Mouse (Mus musculus) forebrain, embryonic 10.5 days (tissue): ENCODE data around the gene Fbxw13. TPM values are rescaled to one million over a fixed set of nuclear protein-coding genes. Genes with fewer than 3 reads are reported as not detected.
"Not testable (repeated sequence)": the region's sequence is repeated elsewhere in the genome, so short reads cannot be mapped to it uniquely, and the experiment has no call there.

Source experiments
- DNase-seq: peaks from one replicate; pipeline ENCODE4 v3.0.0-alpha.2; 2017; ENCODE audit warnings: low spot score; ENCODE audit errors: extremely low spot score
- H3K27ac ChIP-seq: fragments of 300-500 bp; sonication (generic); 2 replicates; pipeline ENCODE4 v1.5.1; 2016; ENCODE audit warnings: mild to moderate bottlenecking
- H3K27me3 ChIP-seq: fragments of 300-500 bp; sonication (generic); 2 replicates; pipeline ENCODE4 v1.6.1; 2016; ENCODE audit warnings: mild to moderate bottlenecking; ENCODE audit not compliant: poor library complexity, severe bottlenecking
- H3K36me3 ChIP-seq: fragments of 300-500 bp; sonication (generic); replicated peaks from 2 replicates; pipeline ENCODE4 v1.6.1; 2016; ENCODE audit warnings: mild to moderate bottlenecking, moderate library complexity
- H3K4me1 ChIP-seq: fragments of 300-500 bp; sonication (generic); 2 replicates; pipeline ENCODE4 v1.6.1; 2016
- H3K4me3 ChIP-seq: fragments of 300-500 bp; sonication (generic); 2 replicates; pipeline ENCODE4 v1.5.1; 2016; ENCODE audit warnings: mild to moderate bottlenecking, moderate library complexity
- H3K9me3 ChIP-seq: fragments of 300-500 bp; sonication (generic); 2 replicates; pipeline ENCODE4 v1.6.1; 2016; ENCODE audit warnings: mild to moderate bottlenecking, moderate library complexity
- WGBS: fragments of 180-500 bp; shearing (Covaris S2); methylation state at CpG from one replicate; pipeline ENCODE4 v1.1.7; 2016; 5-methylcytosine and 5-hydroxymethylcytosine counted together
- polyA plus RNA-seq: library from polyadenylated mRNA; unstranded; fragments of >200 nt; fragmentation: Nextera tagmentation; extraction: Ambion mirVana; gene quantifications from 2 replicates; pipeline ENCODE4 v1.2.1, GENCODE M21; 2016

Gene Fbxw13
- not detected in 2 replicates for polyA plus RNA-seq

DNA sequence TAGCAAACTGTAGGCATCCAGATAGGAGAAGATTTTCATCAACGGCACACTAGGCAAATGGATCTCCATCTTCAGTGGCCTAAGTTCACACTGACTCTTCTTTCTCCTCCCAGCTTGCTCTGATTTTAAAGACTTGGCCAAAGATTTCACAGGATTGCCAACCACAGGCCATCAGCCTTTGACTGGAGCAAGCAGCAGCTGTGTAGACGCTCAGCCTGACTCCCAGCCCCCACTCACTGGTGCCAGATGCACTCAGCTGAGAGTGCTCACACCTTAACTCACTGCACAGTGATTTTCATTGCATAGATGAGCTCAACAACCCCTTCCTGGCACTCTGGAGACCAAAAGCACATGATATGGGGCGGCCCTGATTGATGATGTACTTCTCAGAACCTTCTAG lies at the start of gene Fbxw13:
TSS of gene Fbxw13 (minus strand) at position 101 of the 400 bp plus-strand sequence.
- not testable (repeated sequence) for DNase-seq, H3K4me3 ChIP-seq, H3K4me1 ChIP-seq, H3K36me3 ChIP-seq, H3K27me3 ChIP-seq, H3K27ac ChIP-seq, H3K9me3 ChIP-seq
- 82% methylated on average over 3 of the region's 3 CpGs for WGBS

- Histone ChIP-seq H3K4me1 (no peaks in the 10 kb centered on the region), H3K9me3 (no peaks in the 10 kb centered on the region), H3K36me3 (no peaks in the 10 kb centered on the region), H3K4me3 (no peak within 1 kb of the TSS), H3K27ac (no peak within 1 kb of the TSS), H3K27me3 (no peaks in the 10 kb centered on the region)
- DNase-seq: no peak
- 89% methylated on average over 1 of the region's 1 CpGs for WGBS
Measured at GRCm38 (mm10) chr9:109234654-109235053, 38.9 kb upstream of the Fbxw13 start, which contains the start of gene Fbxw20. Gene Fbxw20, minus strand, starts transcription at chr9:109234754.

DNA sequence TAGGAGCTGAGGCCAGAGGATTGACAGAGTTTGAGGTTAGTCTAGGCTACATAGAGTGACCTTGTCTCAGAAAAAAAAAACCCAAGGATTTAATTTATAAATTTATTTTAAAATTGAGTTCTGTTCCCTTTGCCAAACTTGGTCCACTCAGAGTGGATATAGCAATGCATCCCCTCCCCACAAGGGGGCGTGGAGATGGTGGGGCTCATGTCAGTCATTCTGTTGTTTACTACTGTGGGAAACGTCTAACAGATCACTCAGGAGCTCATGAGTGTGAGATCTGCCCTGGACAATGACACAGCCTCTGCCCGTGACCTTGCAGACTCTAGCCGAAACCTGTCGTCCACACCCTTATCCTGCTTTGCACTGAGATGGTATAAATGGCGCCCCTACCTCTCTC lies 22.7 kb upstream of the Fbxw13 start:
- no peaks in the 10 kb centered on the region for H3K4me1 ChIP-seq
- H3K9me3 ChIP-seq: no peaks in the 10 kb centered on the region
- no peaks in the 10 kb centered on the region for H3K36me3 ChIP-seq
- 72% methylated on average over 6 of the region's 6 CpGs for WGBS
- H3K4me3 ChIP-seq: no peak overlapping the region
- H3K27me3 ChIP-seq: no peaks in the 10 kb centered on the region
- no peak for DNase-seq
- no peak overlapping the region for H3K27ac ChIP-seq

DNA sequence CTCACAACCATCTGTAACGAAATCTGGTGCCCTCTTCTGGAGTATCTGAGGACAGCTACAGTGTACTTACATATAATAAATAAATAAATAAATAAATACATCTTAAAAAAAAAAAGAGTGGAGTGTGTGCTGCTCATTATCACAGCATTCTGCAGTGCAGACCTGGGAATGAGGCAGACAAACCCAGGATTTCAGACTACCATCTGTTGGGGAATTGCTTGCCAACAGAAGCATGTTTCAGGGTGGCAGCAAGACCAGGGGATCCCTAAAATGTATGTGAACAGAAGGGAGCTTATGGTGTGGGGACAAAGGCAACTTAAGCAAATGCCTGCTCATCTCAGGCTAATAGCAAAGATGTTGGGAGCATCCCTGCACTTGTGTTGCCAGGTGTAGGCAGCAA lies 5.6 kb upstream of the Fbxw13 start:
- not testable (repeated sequence) for H3K4me1 ChIP-seq, H3K36me3 ChIP-seq, H3K4me3 ChIP-seq, H3K27me3 ChIP-seq, H3K27ac ChIP-seq, H3K9me3 ChIP-seq, DNase-seq
- WGBS: 73% methylated on average over 1 of the region's 1 CpGs

GRCm38 (mm10) chr9:109200349-109200748 lies 4.6 kb upstream of the Fbxw13 start:
- H3K27ac ChIP-seq: no peak overlapping the region
- no peaks in the 10 kb centered on the region for H3K27me3 ChIP-seq
- H3K4me1 ChIP-seq: no peaks in the 10 kb centered on the region
- H3K4me3 ChIP-seq: no peak overlapping the region
- no peak for DNase-seq
- 93% methylated on average over 1 of the region's 1 CpGs for WGBS
- H3K9me3 ChIP-seq: no peaks in the 10 kb centered on the region
- H3K36me3 ChIP-seq: no peaks in the 10 kb centered on the region

DNA sequence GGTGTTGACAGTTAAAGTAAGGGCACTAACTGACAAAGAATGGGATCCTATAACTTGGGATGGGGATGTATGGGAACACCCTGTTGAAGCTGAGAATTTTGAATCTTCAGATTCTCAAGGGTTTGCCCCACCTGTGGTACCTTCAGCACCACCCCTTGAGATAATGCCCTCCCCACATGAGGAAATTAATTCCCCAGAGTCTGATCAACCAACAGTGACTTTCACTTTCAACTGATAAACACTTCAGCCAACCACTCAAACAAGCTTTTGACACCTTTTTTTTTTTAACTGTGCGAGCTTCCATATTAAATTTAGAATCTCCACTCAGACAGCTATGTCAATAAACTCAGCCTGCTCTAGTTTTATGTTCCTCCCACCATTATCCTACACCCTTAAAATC lies 3.6 kb upstream of the Fbxw13 start:
- H3K27me3 ChIP-seq: no peaks in the 10 kb centered on the region
- no peak overlapping the region for H3K27ac ChIP-seq
- no peaks in the 10 kb centered on the region for H3K36me3 ChIP-seq
- WGBS: 83% methylated on average over 1 of the region's 1 CpGs
- no peak for DNase-seq
- no peaks in the 10 kb centered on the region for H3K4me1 ChIP-seq
- no peak overlapping the region for H3K4me3 ChIP-seq
- H3K9me3 ChIP-seq: no peaks in the 10 kb centered on the region

DNA sequence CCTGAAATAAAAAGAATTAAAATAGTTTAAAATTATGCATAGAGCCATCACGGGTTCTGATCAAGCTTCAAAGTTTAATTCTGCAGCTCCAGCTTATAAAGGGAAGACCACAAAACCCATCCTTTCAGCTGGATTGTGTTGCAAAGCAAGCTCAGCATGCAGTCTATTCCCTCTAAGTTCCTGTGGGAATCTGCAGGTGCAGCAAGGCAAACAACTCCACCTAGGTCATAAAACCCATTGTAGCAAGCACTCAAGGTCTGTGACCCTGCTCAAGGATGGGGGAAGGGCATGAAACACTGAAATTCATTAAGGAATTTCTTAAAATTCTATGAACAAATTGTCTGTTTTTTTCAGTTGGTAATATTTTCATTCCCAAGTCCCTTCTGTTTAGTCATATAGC lies 18.6 kb downstream of the Fbxw13 start:
- no peak for DNase-seq
- no peaks in the 10 kb centered on the region for H3K4me1 ChIP-seq
- WGBS: 81% methylated on average over 1 of the region's 1 CpGs

DNA sequence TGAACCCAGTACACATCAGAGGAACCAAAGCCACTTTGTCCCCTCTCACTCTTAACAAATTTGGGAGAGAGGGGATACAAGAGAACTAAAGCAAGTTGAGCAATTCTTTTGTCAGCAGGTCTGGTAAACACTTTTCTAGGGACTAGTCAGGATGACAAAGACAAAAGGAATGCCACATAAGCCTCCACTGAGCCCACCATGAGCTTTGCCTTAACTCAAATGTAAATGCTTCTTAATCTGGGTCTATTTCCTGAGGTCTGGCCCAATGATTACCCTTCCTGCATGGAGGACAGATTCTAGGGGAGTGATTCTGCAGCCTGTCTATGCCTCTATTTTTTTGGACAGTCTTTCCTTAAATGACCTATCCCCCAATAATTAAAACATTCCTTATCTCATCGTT lies 19.5 kb downstream of the Fbxw13 start:
- Histone ChIP-seq H3K36me3 (no peaks in the 10 kb centered on the region), H3K27me3 (no peaks in the 10 kb centered on the region), H3K9me3 (peaks cover 9% of the 10 kb centered on the region; the same call in 1 of the 2 replicates), H3K4me1 (no peaks in the 10 kb centered on the region), H3K4me3 (no peak overlapping the region), H3K27ac (no peak overlapping the region)
- no peak for DNase-seq
- 86% methylated on average over 1 of the region's 1 CpGs for WGBS

More for the DNA sequence above, 18.6 kb downstream of the Fbxw13 start:
- H3K27ac ChIP-seq: no peak overlapping the region
- no peak overlapping the region for H3K4me3 ChIP-seq
- no peaks in the 10 kb centered on the region for H3K36me3 ChIP-seq
- no peaks in the 10 kb centered on the region for H3K27me3 ChIP-seq
- H3K9me3 ChIP-seq: peaks cover 9% of the 10 kb centered on the region; the same call in 1 of the 2 replicates

- Histone ChIP-seq H3K27me3 (no peaks in the 10 kb centered on the region), H3K27ac (no peak overlapping the region), H3K9me3 (peaks cover 8% of the 10 kb centered on the region; the same call in 1 of the 2 replicates), H3K36me3 (no peaks in the 10 kb centered on the region), H3K4me3 (no peak overlapping the region), H3K4me1 (no peaks in the 10 kb centered on the region)
- DNase-seq: no peak
Measured at GRCm38 (mm10) chr9:109167316-109167715, 28.5 kb downstream of the Fbxw13 start.

GRCm38 (mm10) chr9:109161941-109162340 lies 33.8 kb downstream of the Fbxw13 start, which contains the start of gene Fbxw21:
Gene Fbxw21, minus strand, starts transcription at chr9:109162041.
- Histone ChIP-seq H3K27ac (no peak within 1 kb of the TSS), H3K36me3 (no peaks in the 10 kb centered on the region), H3K4me1 (no peaks in the 10 kb centered on the region), H3K4me3 (no peak within 1 kb of the TSS), H3K9me3 (no peaks in the 10 kb centered on the region), H3K27me3 (no peaks in the 10 kb centered on the region)
- DNase-seq: no peak
- WGBS: 70% methylated on average over 3 of the region's 3 CpGs

- not testable (repeated sequence) for DNase-seq, H3K27me3 ChIP-seq, H3K27ac ChIP-seq, H3K9me3 ChIP-seq, H3K4me3 ChIP-seq, H3K4me1 ChIP-seq, H3K36me3 ChIP-seq
- WGBS: 70% methylated on average over 4 of the region's 4 CpGs
Measured at GRCm38 (mm10) chr9:109140414-109140813, 55.4 kb downstream of the Fbxw13 start.

GRCm38 (mm10) chr9:109130076-109130475 lies 65.7 kb downstream of the Fbxw13 start:
- H3K27me3 ChIP-seq: no peaks in the 10 kb centered on the region
- no peaks in the 10 kb centered on the region for H3K36me3 ChIP-seq
- no peaks in the 10 kb centered on the region for H3K9me3 ChIP-seq
- H3K27ac ChIP-seq: no peak overlapping the region
- 91% methylated on average over 5 of the region's 5 CpGs for WGBS
- H3K4me1 ChIP-seq: no peaks in the 10 kb centered on the region
- H3K4me3 ChIP-seq: no peak overlapping the region
- no peak for DNase-seq
